Mouse (Mus musculus) left cerebral cortex, postnatal 25 days (tissue): ENCODE measurements around the gene Fga. TPM values are rescaled to one million over a fixed set of nuclear protein-coding genes. Genes with fewer than 3 reads are reported as not detected.
A peak's percentile ranks its signal among the peaks of the same experiment; 100 is the strongest.

ENCODE experiments used
- DNase-seq, 2 experiments: peaks; one replicate each; pipeline ENCODE4 v3.0.0; 2022; ENCODE audit warnings: low spot score in 2 of 2, mixed read lengths in 1 of 2
- intact Hi-C: fragments of 180-260 bp; cut with DNase I; formaldehyde crosslinking; loops from one replicate; pipeline ENCODE4 v1.15.1; 2025
- total RNA-seq, 2 experiments: library from RNA; stranded (reverse); gene quantifications; 2 replicates each; pipeline ENCODE4 v1.2.3; 2021

Fga gene
- total RNA-seq, 2 experiments from 2014 or later = not detected

GRCm38 (mm10) chr3:83068869-83069268 is 43.0 kb downstream of the Fga start:
- intact Hi-C loops = no loop called here

GRCm38 (mm10) chr3:83070231-83070630 is 44.4 kb downstream of the Fga start:
- DNase-seq = no peak
- intact Hi-C loops = no loop called here

More at GRCm38 (mm10) chr3:83068869-83069268, 43.0 kb downstream of the Fga start:
- no peak for DNase-seq

GRCm38 (mm10) chr3:83076563-83076962 is 50.7 kb downstream of the Fga start:
- intact Hi-C loops = no loop called here
- no peak for DNase-seq

- DNase-seq = peak; percentile 42 to 57
- intact Hi-C loops = loop anchor here (1.0 kb wide), 1 partner anchor 81 kb away; no protein-coding TSS in a partner anchor
Measured at GRCm38 (mm10) chr3:83080567-83081055, 54.7 kb downstream of the Fga start.

Other genes starting within 250 kb of the Fga start
- gene Rbm46, start 149.6 kb upstream of the Fga start, total RNA-seq = under 1 TPM; 0.34 to 0.57 TPM
- gene Lrat, start 122.1 kb upstream of the Fga start, total RNA-seq = under 1 TPM in 1 of 2 experiments, not detected in 1; 0.11 TPM
- not detected for gene Fgg, start 18.4 kb upstream of the Fga start, total RNA-seq
- gene Fgb, start 23.8 kb downstream of the Fga start, total RNA-seq = not detected
- 10 to 100 TPM; 38.6 to 41.9 TPM for gene Plrg1, start 29.4 kb downstream of the Fga start, total RNA-seq
- 1 to 10 TPM; 2.2 to 4.7 TPM for gene Dchs2, start 101.9 kb downstream of the Fga start, total RNA-seq